7 mouse cellular contexts compared by ENCODE assay signal in the genomic region with DNA sequence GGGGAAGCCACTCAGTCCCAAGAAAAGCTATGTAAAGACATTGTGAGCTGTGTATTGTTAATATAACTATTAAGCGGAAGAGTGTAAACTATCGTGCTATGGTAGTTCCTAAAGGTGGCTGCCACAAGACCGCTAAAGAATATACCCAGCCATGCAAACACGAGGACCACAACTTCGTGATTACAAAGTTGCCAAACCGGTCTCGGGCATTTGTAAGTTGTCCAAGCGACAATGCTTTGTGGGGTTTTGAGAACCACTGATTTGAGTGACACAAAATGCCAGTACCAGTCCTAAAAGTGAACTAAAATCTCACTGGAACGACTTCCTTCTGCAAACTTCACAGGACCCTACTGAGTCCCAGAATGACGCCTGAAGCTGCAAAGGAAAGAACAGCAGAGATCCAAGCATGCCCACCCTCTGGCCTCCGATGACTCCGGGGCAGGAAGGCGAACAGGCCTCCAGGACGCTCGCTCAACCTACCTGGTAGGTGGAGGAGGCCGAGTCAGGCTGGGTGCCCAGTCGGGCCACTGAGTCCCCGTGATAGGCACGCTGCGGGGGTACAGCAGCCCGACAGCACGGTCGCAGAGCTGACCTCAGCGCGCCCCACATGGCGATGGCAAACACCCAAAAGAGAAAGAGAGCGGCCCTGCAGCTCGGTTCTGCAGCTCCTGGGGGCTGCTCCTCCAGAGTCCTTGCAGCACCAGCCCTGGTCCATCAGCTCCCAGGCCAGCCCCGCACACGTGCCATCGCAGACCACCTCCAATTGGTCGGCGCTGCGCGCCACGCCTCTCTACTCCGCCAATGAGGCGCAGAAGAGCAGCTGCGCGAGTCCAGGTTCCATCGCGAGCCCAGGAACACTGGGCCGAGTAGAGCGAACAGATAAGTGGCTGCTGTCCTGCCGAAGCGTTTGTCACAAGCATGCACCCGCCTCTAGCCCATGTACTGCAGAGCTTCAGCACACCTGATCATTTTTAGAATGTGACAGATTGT. TPM values are rescaled to one million over a fixed set of nuclear protein-coding genes. Genes with fewer than 3 reads are reported as not detected.
DNase-seq lines count a peak whose midpoint lies in the region; ATAC-seq lines count a peak whose summit lies in the region.

A gene (minus strand): TSS at position 734 of the 990 bp plus-strand sequence.

- WGBS in intestine, embryonic 15.5 days: 2% methylated on average over 47 of the region's 47 CpGs
- 5% methylated on average over 47 of the region's 47 CpGs for WGBS in midbrain, embryonic 10.5 days

- no peaks in the 10 kb centered on the region for H3K27me3 ChIP-seq in intestine, embryonic 15.5 days (replicated peaks)
- no peaks in the 10 kb centered on the region for H3K27me3 ChIP-seq in midbrain, embryonic 10.5 days (ENCODE audit: low read depth, poor library complexity, severe bottlenecking)

- intact Hi-C loops in gastrocnemius, postnatal 36 days (cut with DNase I): no loop called here
- intact Hi-C loops in left cerebral cortex, postnatal 25 days (cut with DNase I): no loop called here

- peaks cover 8% of the 10 kb centered on the region for H3K4me1 ChIP-seq in intestine, embryonic 15.5 days (replicated peaks)
- peaks cover 25% of the 10 kb centered on the region for H3K4me1 ChIP-seq in midbrain, embryonic 10.5 days

- peak within 1 kb of the TSS; percentile 81 for H3K9ac ChIP-seq in intestine, embryonic 15.5 days

- H3K4me3 ChIP-seq in intestine, embryonic 15.5 days (replicated peaks): peak within 1 kb of the TSS; percentile 60
- peak within 1 kb of the TSS; percentile 83 for H3K4me3 ChIP-seq in midbrain, embryonic 10.5 days

- no peaks in the 10 kb centered on the region for H3K9me3 ChIP-seq in intestine, embryonic 15.5 days
- H3K9me3 ChIP-seq in midbrain, embryonic 10.5 days (replicated peaks): no peaks in the 10 kb centered on the region

- ATAC-seq in intestine, embryonic 15.5 days: peak; percentile 100

- peaks cover 5% of the 10 kb centered on the region; the same call in 1 of the 2 replicates for H3K36me3 ChIP-seq in intestine, embryonic 15.5 days
- peaks cover 5% of the 10 kb centered on the region for H3K36me3 ChIP-seq in midbrain, embryonic 10.5 days

- H3K4me2 ChIP-seq in intestine, embryonic 15.5 days (replicated peaks): peak within 1 kb of the TSS; percentile 84

- DNase-seq in adrenal gland, adult 2 months: peak; percentile 92
- peak; percentile 87 for DNase-seq in embryo, embryonic 11.5 days (ENCODE audit: low read depth, low spot score)
- DNase-seq in gastrocnemius, postnatal 36 days: peak; percentile 61 to 76
- peak; percentile 76 to 89 for DNase-seq in left cerebral cortex, postnatal 25 days (ENCODE audit: low spot score in 2 of 2)
- peak; percentile 92 for DNase-seq in midbrain, embryonic 10.5 days (ENCODE audit: low spot score)
- DNase-seq in right cerebral cortex, postnatal 4 days: peak; percentile 81

- H3K27ac ChIP-seq in intestine, embryonic 15.5 days: peak within 1 kb of the TSS; percentile 72
- H3K27ac ChIP-seq in midbrain, embryonic 10.5 days (replicated peaks): peak within 1 kb of the TSS; percentile 87

RNA-seq across cellular contexts. Expression of the gene that starts here (rescaled TPM):
- 10 to 100 TPM; 66.6 to 87.3 TPM for total RNA-seq in adrenal gland, adult 2 months (2021)
- polyA plus RNA-seq in adrenal gland, adult 2 months (2012; rRNA removed): 63.3 and 72.2 TPM in 2 replicates
- total RNA-seq in gastrocnemius, postnatal 36 days (2021): 10 to 100 TPM; 29.3 to 37.4 TPM
- polyA plus RNA-seq in intestine, embryonic 15.5 days (2015; fragmentation: Nextera tagmentation; extraction: Ambion mirVana): 46.7 and 48.5 TPM in 2 replicates
- 10 to 100 TPM; 19.0 to 20.3 TPM for total RNA-seq in left cerebral cortex, postnatal 25 days (2021)
- polyA plus RNA-seq in midbrain, embryonic 10.5 days (2016; fragmentation: Nextera tagmentation; extraction: Ambion mirVana): 35.3 and 36.7 TPM in 2 replicates

Comparison
In these comparisons a context has a peak if more than half of its experiments do, and no peak if none do; other contexts are left out.
1. Peak in every context shown above with its lines: DNase-seq, ATAC-seq, H3K4me3 ChIP-seq and H3K27ac ChIP-seq.